Mouse (Mus musculus): ENCODE data around the gene Dnajc19. TPM values are rescaled to one million over a fixed set of nuclear protein-coding genes. Genes with fewer than 3 reads are reported as not detected.
A peak's percentile ranks its signal among the peaks of the same experiment; 100 is the strongest.

The Dnajc19 gene
- polyA plus RNA-seq, 1 experiment from 2014 or later = 138 TPM

DNA sequence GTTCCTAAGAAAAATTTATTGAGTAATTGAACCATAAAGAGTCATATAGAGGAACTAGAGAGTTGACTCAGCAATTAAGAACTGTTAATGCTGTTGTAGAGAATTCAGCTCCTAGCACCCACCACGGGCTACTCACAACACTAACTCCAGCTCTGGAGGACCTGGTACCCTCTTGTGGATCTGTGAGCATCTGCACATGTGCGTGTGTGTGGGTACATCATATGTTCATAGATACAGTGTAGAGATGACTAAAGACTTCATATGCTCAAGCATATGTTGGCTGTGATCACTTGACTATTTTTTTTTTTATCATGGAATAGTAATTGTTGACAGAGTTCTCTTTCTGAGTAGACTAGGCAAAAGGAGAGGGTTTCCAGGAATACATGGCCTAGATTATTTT lies 18.8 kb downstream of the Dnajc19 start:
- no peak overlapping the region for H3K4me2 ChIP-seq (ENCODE audit: low read length)
- H3K4me1 ChIP-seq (ENCODE audit: control insufficient read depth, insufficient read depth, low read length) = no peaks in the 10 kb centered on the region
- DNase-seq = no peak
- no peak overlapping the region for H3K4me3 ChIP-seq (replicated peaks; ENCODE audit: low read depth, low read length)
- 97% methylated on average over 2 of the region's 2 CpGs for WGBS
- no peak overlapping the region for H3K9ac ChIP-seq (replicated peaks; ENCODE audit: low read length)
- no peaks in the 10 kb centered on the region for H3K9me3 ChIP-seq (ENCODE audit: control insufficient read depth, low read length)
- H3K27me3 ChIP-seq (ENCODE audit: control insufficient read depth, insufficient read depth, low read length) = no peaks in the 10 kb centered on the region
- peaks cover 61% of the 10 kb centered on the region for H3K36me3 ChIP-seq (ENCODE audit: control insufficient read depth, insufficient read depth, low read length)
- no peak overlapping the region for H3K27ac ChIP-seq (replicated peaks; ENCODE audit: low read depth, low read length)
- ATAC-seq (ENCODE audit: low FRiP score, low TSS enrichment) = no peak

DNA sequence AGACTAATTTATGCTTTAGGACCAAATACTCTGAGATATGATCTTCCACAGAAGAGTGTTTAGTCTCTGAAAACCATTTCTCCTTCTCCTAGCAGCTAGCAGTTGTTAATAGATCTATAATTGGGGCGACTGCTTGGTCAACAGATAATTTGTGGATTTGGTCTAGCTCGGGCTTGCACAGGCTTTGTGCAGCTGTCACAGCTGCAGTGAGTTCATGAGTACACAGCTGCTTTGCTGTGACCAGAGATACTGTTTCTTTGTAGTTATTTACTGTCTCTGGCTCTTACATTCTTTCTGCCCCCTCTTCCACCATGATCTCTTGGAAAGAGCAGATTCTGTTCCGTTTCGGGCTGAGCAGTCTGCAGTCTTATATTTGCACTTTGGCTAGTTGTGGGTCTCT lies 39.1 kb downstream of the Dnajc19 start:
- H3K27me3 ChIP-seq (ENCODE audit: control insufficient read depth, insufficient read depth, low read length) = no peaks in the 10 kb centered on the region
- peaks cover 22% of the 10 kb centered on the region for H3K36me3 ChIP-seq (ENCODE audit: control insufficient read depth, insufficient read depth, low read length)
- ATAC-seq (ENCODE audit: low FRiP score, low TSS enrichment) (no peak), DNase-seq (no peak)
- no peak overlapping the region for H3K9ac ChIP-seq (replicated peaks; ENCODE audit: low read length)
- H3K4me2 ChIP-seq (ENCODE audit: low read length) = no peak overlapping the region
- no peaks in the 10 kb centered on the region for H3K9me3 ChIP-seq (ENCODE audit: control insufficient read depth, low read length)
- H3K27ac ChIP-seq (replicated peaks; ENCODE audit: low read depth, low read length) = no peak overlapping the region
- no peak overlapping the region for H3K4me3 ChIP-seq (replicated peaks; ENCODE audit: low read depth, low read length)
- WGBS = 91% methylated on average over 4 of the region's 4 CpGs
- H3K4me1 ChIP-seq (ENCODE audit: control insufficient read depth, insufficient read depth, low read length) = no peaks in the 10 kb centered on the region

DNA sequence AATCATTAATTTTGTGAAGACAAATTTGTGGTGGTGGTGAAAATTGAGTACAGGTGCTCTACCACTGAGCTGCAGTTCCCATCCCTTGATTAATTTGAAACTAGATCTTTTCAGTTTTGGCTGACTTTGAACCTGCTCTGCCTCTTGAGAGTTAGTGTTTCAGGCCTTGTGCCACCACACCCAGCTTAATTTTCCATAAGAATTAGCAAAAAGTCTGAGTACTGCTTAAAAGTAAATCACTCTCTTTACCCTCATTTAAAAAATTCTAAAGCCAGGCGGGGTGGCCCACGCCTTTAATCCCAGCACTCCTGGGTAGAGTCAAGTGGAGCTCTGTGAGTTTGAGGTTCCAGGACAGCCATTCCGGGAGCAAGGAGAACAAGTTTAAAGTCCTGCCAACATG lies 45.4 kb downstream of the Dnajc19 start:
- H3K36me3 ChIP-seq (ENCODE audit: control insufficient read depth, insufficient read depth, low read length) = no peaks in the 10 kb centered on the region
- 86% methylated on average over 3 of the region's 3 CpGs for WGBS
- H3K9ac ChIP-seq (replicated peaks; ENCODE audit: low read length) = no peak overlapping the region
- ATAC-seq (ENCODE audit: low FRiP score, low TSS enrichment) = no peak
- no peak overlapping the region for H3K27ac ChIP-seq (replicated peaks; ENCODE audit: low read depth, low read length)
- H3K9me3 ChIP-seq (ENCODE audit: control insufficient read depth, low read length) = no peaks in the 10 kb centered on the region
- H3K4me1 ChIP-seq (ENCODE audit: control insufficient read depth, insufficient read depth, low read length) = no peaks in the 10 kb centered on the region
- no peak overlapping the region for H3K4me3 ChIP-seq (replicated peaks; ENCODE audit: low read depth, low read length)
- H3K4me2 ChIP-seq (ENCODE audit: low read length) = no peak overlapping the region
- no peaks in the 10 kb centered on the region for H3K27me3 ChIP-seq (ENCODE audit: control insufficient read depth, insufficient read depth, low read length)
- no peak for DNase-seq

DNA sequence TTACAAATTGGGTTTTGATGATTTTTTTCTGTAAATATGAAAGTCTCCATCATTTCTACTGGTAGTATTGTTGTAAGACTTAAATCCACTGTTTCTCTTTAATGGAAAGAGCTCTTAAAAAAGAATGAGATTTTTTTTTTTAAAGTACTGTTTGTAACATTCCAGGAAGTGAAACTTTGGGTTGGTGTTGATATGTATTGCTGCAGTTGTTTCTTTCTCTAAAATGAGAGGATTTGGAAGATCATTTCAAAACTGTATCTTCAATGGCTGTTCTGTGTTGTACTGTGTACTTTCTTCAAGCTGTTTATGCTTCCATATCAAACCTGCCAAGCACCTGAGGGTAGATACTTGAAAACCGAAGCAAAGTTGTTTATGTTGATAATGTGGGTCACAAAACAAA lies 46.3 kb downstream of the Dnajc19 start:
- H3K27me3 ChIP-seq (ENCODE audit: control insufficient read depth, insufficient read depth, low read length) = no peaks in the 10 kb centered on the region
- no peak overlapping the region for H3K4me3 ChIP-seq (replicated peaks; ENCODE audit: low read depth, low read length)
- H3K9ac ChIP-seq (replicated peaks; ENCODE audit: low read length) = no peak overlapping the region
- ATAC-seq (ENCODE audit: low FRiP score, low TSS enrichment) (no peak), DNase-seq (no peak)
- H3K4me2 ChIP-seq (ENCODE audit: low read length) = no peak overlapping the region
- H3K4me1 ChIP-seq (ENCODE audit: control insufficient read depth, insufficient read depth, low read length) = no peaks in the 10 kb centered on the region
- no peaks in the 10 kb centered on the region for H3K9me3 ChIP-seq (ENCODE audit: control insufficient read depth, low read length)
- 92% methylated on average over 1 of the region's 1 CpGs for WGBS
- H3K27ac ChIP-seq (replicated peaks; ENCODE audit: low read depth, low read length) = no peak overlapping the region
- no peaks in the 10 kb centered on the region for H3K36me3 ChIP-seq (ENCODE audit: control insufficient read depth, insufficient read depth, low read length)

DNA sequence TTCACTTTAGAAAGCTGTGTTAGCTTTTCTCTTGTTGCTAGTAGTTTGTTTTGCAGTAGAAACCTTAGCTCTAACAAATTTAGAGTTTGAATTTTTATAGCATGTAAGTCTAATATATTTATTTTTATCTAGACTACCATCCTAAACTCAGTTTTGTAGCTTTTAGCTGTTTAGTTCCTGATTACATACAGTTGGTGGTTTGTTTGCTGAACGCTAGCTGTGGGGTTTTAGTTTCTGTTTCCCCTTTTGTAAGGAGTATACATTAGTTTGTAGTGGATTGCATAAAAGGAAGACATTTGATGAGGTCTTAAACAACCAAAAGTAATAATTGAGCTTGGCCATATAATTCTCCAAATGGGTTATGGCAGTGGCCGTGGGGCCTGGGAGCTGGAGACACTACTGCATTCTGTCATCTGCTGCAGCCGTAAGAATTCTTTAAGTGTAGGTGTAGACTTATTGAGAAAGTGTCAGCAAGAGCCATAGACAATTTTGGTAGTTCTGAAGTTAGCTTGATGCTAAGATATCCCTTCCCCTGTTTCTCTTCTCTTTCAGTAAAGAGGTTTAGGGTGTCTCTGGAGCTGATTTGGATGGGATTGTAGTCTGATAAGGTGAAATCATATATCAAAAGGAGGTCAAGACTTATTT lies 47.3 kb downstream of the Dnajc19 start:
- H3K27me3 ChIP-seq (ENCODE audit: control insufficient read depth, insufficient read depth, low read length) = no peaks in the 10 kb centered on the region
- no peak overlapping the region for H3K4me3 ChIP-seq (replicated peaks; ENCODE audit: low read depth, low read length)
- no peaks in the 10 kb centered on the region for H3K4me1 ChIP-seq (ENCODE audit: control insufficient read depth, insufficient read depth, low read length)
- H3K4me2 ChIP-seq (ENCODE audit: low read length) = no peak overlapping the region
- DNase-seq (no peak), ATAC-seq (ENCODE audit: low FRiP score, low TSS enrichment) (no peak)
- WGBS = 97% methylated on average over 3 of the region's 3 CpGs
- H3K27ac ChIP-seq (replicated peaks; ENCODE audit: low read depth, low read length) = no peak overlapping the region
- H3K9me3 ChIP-seq (ENCODE audit: control insufficient read depth, low read length) = no peaks in the 10 kb centered on the region
- no peaks in the 10 kb centered on the region for H3K36me3 ChIP-seq (ENCODE audit: control insufficient read depth, insufficient read depth, low read length)
- no peak overlapping the region for H3K9ac ChIP-seq (replicated peaks; ENCODE audit: low read length)

DNA sequence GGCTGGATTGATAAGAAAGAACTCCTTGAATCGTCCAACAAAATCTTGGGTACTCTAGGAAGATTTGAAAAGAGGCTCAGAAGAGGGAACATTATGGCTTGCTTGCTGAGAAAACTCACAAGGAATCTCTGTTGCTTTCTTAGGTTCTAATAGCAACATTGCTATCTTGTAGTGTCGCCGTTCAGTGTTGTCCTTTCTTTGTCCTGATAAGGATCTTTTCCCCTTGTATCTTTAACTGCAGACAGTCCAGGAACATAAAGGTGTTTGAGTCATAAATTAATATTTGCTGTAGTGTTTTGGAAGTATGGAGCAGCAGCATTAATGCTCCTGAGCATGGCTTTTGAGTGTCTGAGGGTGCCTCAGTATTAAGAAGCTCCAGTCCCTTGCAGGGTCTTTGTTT lies 50.5 kb downstream of the Dnajc19 start:
- DNase-seq = no peak
- ATAC-seq (ENCODE audit: low FRiP score, low TSS enrichment) = no peak
- H3K4me3 ChIP-seq (replicated peaks; ENCODE audit: low read depth, low read length) = no peak overlapping the region
- H3K9me3 ChIP-seq (ENCODE audit: control insufficient read depth, low read length) = no peaks in the 10 kb centered on the region
- H3K36me3 ChIP-seq (ENCODE audit: control insufficient read depth, insufficient read depth, low read length) = no peaks in the 10 kb centered on the region
- no peak overlapping the region for H3K4me2 ChIP-seq (ENCODE audit: low read length)
- H3K4me1 ChIP-seq (ENCODE audit: control insufficient read depth, insufficient read depth, low read length) = no peaks in the 10 kb centered on the region
- no peak overlapping the region for H3K9ac ChIP-seq (replicated peaks; ENCODE audit: low read length)
- WGBS = 92% methylated on average over 3 of the region's 3 CpGs
- H3K27ac ChIP-seq (replicated peaks; ENCODE audit: low read depth, low read length) = no peak overlapping the region
- H3K27me3 ChIP-seq (ENCODE audit: control insufficient read depth, insufficient read depth, low read length) = no peaks in the 10 kb centered on the region

DNA sequence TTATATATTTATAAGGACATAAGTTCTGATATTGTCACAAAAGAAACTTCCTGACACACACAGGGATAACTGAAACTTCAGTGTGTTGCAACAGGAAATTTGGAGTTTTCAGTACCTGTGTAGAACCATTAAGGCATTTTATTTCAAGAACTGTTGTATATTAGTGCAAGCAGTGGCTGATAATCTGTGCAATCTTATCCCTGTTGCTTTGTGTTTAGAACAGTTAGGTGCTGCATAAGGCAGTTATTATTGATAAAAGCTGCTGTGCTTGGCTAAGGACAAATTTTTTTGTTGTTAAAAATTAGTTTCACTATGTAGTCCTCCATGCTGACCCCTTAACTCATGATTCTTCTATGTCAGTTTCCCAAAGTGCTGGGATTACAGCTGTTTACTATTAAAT lies 52.2 kb downstream of the Dnajc19 start:
- Histone ChIP-seq H3K9me3 (ENCODE audit: control insufficient read depth, low read length) (no peaks in the 10 kb centered on the region), H3K27me3 (ENCODE audit: control insufficient read depth, insufficient read depth, low read length) (no peaks in the 10 kb centered on the region), H3K4me2 (ENCODE audit: low read length) (no peak overlapping the region), H3K27ac (replicated peaks; ENCODE audit: low read depth, low read length) (no peak overlapping the region), H3K36me3 (ENCODE audit: control insufficient read depth, insufficient read depth, low read length) (no peaks in the 10 kb centered on the region), H3K9ac (replicated peaks; ENCODE audit: low read length) (no peak overlapping the region), H3K4me3 (replicated peaks; ENCODE audit: low read depth, low read length) (no peak overlapping the region), H3K4me1 (ENCODE audit: control insufficient read depth, insufficient read depth, low read length) (no peaks in the 10 kb centered on the region)
- no peak for DNase-seq
- ATAC-seq (ENCODE audit: low FRiP score, low TSS enrichment) = no peak

DNA sequence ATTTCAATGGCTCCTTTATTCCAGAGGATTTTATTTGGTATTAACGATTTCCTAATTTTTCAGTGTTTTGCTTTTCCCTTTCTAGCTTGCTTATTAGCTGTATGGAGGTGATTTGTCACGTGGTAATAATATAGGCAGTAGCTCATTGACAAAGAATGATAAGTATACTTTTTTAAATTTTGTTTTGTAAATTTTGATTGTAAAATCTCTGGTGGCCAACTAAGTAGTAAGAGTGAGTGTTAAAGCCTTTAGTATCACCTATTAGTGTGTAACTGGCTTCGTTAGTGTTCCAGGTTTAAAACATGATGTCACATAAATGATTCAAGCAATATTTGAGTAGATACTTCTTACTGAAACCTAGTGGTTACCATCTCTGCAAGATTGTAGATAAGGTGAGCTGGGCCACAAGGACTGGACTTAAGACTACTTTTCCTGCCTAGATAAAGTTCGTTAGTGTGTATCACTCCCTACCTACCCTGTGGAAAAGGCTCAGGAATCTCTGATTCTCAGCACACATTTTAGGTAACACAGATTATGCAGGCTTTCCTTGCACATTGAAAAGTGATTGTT lies 59.8 kb downstream of the Dnajc19 start:
- Histone ChIP-seq H3K27ac (replicated peaks; ENCODE audit: low read depth, low read length) (no peak overlapping the region), H3K4me1 (ENCODE audit: control insufficient read depth, insufficient read depth, low read length) (peaks cover 14% of the 10 kb centered on the region), H3K9ac (replicated peaks; ENCODE audit: low read length) (peak overlapping the region; percentile 96; the same call in 1 of the 2 replicates), H3K36me3 (ENCODE audit: control insufficient read depth, insufficient read depth, low read length) (no peaks in the 10 kb centered on the region), H3K27me3 (ENCODE audit: control insufficient read depth, insufficient read depth, low read length) (no peaks in the 10 kb centered on the region), H3K9me3 (ENCODE audit: control insufficient read depth, low read length) (no peaks in the 10 kb centered on the region), H3K4me3 (replicated peaks; ENCODE audit: low read depth, low read length) (peak overlapping the region; percentile 96), H3K4me2 (ENCODE audit: low read length) (peak overlapping the region; percentile 68)
- ATAC-seq (ENCODE audit: low FRiP score, low TSS enrichment) = no peak
- 73% methylated on average over 4 of the region's 4 CpGs for WGBS
- DNase-seq = no peak
